Mouse (Mus musculus): ENCODE data around the gene Naa50. TPM values are rescaled to one million over a fixed set of nuclear protein-coding genes. Genes with fewer than 3 reads are reported as not detected.

Gene Naa50
- polyA plus RNA-seq, 1 experiment from 2014 or later = 52.5 TPM

- Histone ChIP-seq H3K27ac (ENCODE audit: low read length) (no peak overlapping the region), H3K4me3 (ENCODE audit: low read depth, low read length) (no peak overlapping the region), H3K27me3 (ENCODE audit: control insufficient read depth, insufficient read depth, low read depth, low read length) (no peaks in the 10 kb centered on the region), H3K9ac (ENCODE audit: low read depth, low read length) (no peak overlapping the region), H3K4me1 (ENCODE audit: control insufficient read depth, low read depth, low read length) (peaks cover 41% of the 10 kb centered on the region), H3K9me3 (replicated peaks; ENCODE audit: control insufficient read depth, low read length) (no peaks in the 10 kb centered on the region), H3K4me2 (ENCODE audit: low read depth, low read length) (no peak overlapping the region), H3K36me3 (ENCODE audit: control insufficient read depth, insufficient read depth) (no peaks in the 10 kb centered on the region)
- WGBS (ENCODE audit: insufficient replicate concordance) = 67% methylated on average over 1 of the region's 1 CpGs
- no peak for ATAC-seq (ENCODE audit: low read depth)
Measured at GRCm38 (mm10) chr16:44178555-44178954, 38.9 kb downstream of the Naa50 start.

- Histone ChIP-seq H3K27me3 (ENCODE audit: control insufficient read depth, insufficient read depth, low read depth, low read length) (no peaks in the 10 kb centered on the region), H3K4me2 (ENCODE audit: low read depth, low read length) (no peak overlapping the region), H3K9me3 (replicated peaks; ENCODE audit: control insufficient read depth, low read length) (no peaks in the 10 kb centered on the region), H3K9ac (ENCODE audit: low read depth, low read length) (no peak overlapping the region), H3K36me3 (ENCODE audit: control insufficient read depth, insufficient read depth) (no peaks in the 10 kb centered on the region), H3K4me3 (ENCODE audit: low read depth, low read length) (no peak overlapping the region), H3K27ac (ENCODE audit: low read length) (no peak overlapping the region), H3K4me1 (ENCODE audit: control insufficient read depth, low read depth, low read length) (peaks cover 11% of the 10 kb centered on the region)
- 73% methylated on average over 1 of the region's 1 CpGs for WGBS (ENCODE audit: insufficient replicate concordance)
- no peak for ATAC-seq (ENCODE audit: low read depth)
Measured at GRCm38 (mm10) chr16:44182597-44182996, 43.0 kb downstream of the Naa50 start.

DNA sequence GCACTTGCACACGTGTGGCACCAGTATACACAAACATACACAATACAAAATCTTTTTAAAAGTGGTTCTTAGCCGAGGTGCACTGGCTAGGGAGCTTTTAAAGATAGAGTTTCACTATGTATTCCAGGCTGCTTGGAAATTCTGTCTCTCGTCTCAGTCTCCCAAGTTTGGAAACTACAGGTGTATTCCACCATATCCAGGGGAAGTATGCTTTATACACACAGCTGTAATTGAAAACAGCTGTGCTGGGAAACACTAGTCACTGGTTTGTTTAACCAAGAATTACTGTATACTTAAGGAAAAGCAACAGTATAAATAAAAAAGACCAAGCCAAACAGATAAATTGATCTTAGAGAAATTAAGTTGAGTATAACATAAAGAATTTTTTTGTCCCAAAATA, 45.1 kb downstream of the Naa50 start:
- H3K9ac ChIP-seq (ENCODE audit: low read depth, low read length) = no peak overlapping the region
- no peak overlapping the region for H3K4me2 ChIP-seq (ENCODE audit: low read depth, low read length)
- WGBS (ENCODE audit: insufficient replicate concordance) = 71% methylated on average over 3 of the region's 3 CpGs
- ATAC-seq (ENCODE audit: low read depth) = no peak
- peaks cover 5% of the 10 kb centered on the region for H3K36me3 ChIP-seq (ENCODE audit: control insufficient read depth, insufficient read depth)
- H3K4me1 ChIP-seq (ENCODE audit: control insufficient read depth, low read depth, low read length) = peaks cover 2% of the 10 kb centered on the region; the same call in 1 of the 2 replicates
- no peaks in the 10 kb centered on the region for H3K27me3 ChIP-seq (ENCODE audit: control insufficient read depth, insufficient read depth, low read depth, low read length)
- H3K27ac ChIP-seq (ENCODE audit: low read length) = no peak overlapping the region
- H3K9me3 ChIP-seq (replicated peaks; ENCODE audit: control insufficient read depth, low read length) = no peaks in the 10 kb centered on the region; the same call in 1 of the 2 replicates
- no peak overlapping the region for H3K4me3 ChIP-seq (ENCODE audit: low read depth, low read length)

GRCm38 (mm10) chr16:44187172-44187571, 47.5 kb downstream of the Naa50 start:
- no peak overlapping the region for H3K4me2 ChIP-seq (ENCODE audit: low read depth, low read length)
- no peak overlapping the region for H3K9ac ChIP-seq (ENCODE audit: low read depth, low read length)
- peaks cover 5% of the 10 kb centered on the region for H3K36me3 ChIP-seq (ENCODE audit: control insufficient read depth, insufficient read depth)
- H3K27me3 ChIP-seq (ENCODE audit: control insufficient read depth, insufficient read depth, low read depth, low read length) = no peaks in the 10 kb centered on the region
- H3K4me1 ChIP-seq (ENCODE audit: control insufficient read depth, low read depth, low read length) = peaks cover 2% of the 10 kb centered on the region; the same call in 1 of the 2 replicates
- no peak overlapping the region for H3K4me3 ChIP-seq (ENCODE audit: low read depth, low read length)
- ATAC-seq (ENCODE audit: low read depth) = no peak
- H3K9me3 ChIP-seq (replicated peaks; ENCODE audit: control insufficient read depth, low read length) = no peaks in the 10 kb centered on the region; the same call in 1 of the 2 replicates
- 85% methylated on average over 4 of the region's 4 CpGs for WGBS (ENCODE audit: insufficient replicate concordance)
- H3K27ac ChIP-seq (ENCODE audit: low read length) = no peak overlapping the region

DNA sequence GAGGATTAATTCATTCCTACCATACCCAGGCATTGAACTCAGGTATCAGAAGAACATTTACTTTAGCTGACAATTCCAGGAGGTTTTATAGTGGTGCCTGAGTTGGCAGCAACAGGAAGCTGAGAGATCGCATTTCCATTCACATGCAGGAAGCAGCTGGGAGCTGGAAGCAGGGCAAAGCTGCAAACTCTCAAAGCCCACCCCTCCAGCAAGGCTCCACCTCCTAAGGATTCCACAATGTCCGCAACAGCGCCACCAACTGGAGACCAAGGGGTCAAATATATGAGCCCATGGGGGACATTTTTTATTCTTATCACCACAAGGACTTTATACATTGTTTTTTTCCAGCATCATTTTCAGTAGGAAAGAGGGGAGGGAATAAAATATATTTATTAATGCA, 49.1 kb downstream of the Naa50 start:
- ATAC-seq (ENCODE audit: low read depth) = no peak
- peaks cover 5% of the 10 kb centered on the region for H3K36me3 ChIP-seq (ENCODE audit: control insufficient read depth, insufficient read depth)
- H3K27ac ChIP-seq (ENCODE audit: low read length) = no peak overlapping the region
- H3K4me2 ChIP-seq (ENCODE audit: low read depth, low read length) = no peak overlapping the region
- no peaks in the 10 kb centered on the region for H3K4me1 ChIP-seq (ENCODE audit: control insufficient read depth, low read depth, low read length)
- H3K4me3 ChIP-seq (ENCODE audit: low read depth, low read length) = no peak overlapping the region
- WGBS (ENCODE audit: insufficient replicate concordance) = 82% methylated on average over 3 of the region's 3 CpGs
- H3K9me3 ChIP-seq (replicated peaks; ENCODE audit: control insufficient read depth, low read length) = no peaks in the 10 kb centered on the region; the same call in 1 of the 2 replicates
- no peak overlapping the region for H3K9ac ChIP-seq (ENCODE audit: low read depth, low read length)
- no peaks in the 10 kb centered on the region for H3K27me3 ChIP-seq (ENCODE audit: control insufficient read depth, insufficient read depth, low read depth, low read length)

DNA sequence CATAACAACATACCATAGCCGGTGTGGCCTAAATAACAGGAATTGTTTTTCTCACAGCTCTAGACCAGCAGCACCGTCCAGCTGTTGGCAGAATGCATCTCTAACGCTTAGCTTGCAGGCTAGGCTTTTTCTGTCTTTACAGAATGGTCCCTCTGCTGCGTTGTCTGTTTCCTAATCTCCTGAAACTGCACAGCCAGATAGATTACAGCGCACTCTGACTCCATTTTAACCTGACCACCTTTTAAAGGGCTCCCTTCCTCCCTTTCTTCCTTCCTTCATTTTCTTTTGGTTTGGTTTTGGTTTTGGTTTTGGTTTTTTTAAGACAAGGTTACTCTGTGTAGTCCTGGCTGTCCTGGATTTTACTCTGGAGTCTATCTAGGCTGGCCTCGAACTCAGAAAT, 50.4 kb downstream of the Naa50 start:
- 51% methylated on average over 6 of the region's 6 CpGs for WGBS (ENCODE audit: insufficient replicate concordance)
- H3K4me1 ChIP-seq (ENCODE audit: control insufficient read depth, low read depth, low read length) = no peaks in the 10 kb centered on the region
- H3K27ac ChIP-seq (ENCODE audit: low read length) = no peak overlapping the region
- peaks cover 5% of the 10 kb centered on the region for H3K36me3 ChIP-seq (ENCODE audit: control insufficient read depth, insufficient read depth)
- no peak for ATAC-seq (ENCODE audit: low read depth)
- no peak overlapping the region for H3K4me2 ChIP-seq (ENCODE audit: low read depth, low read length)
- no peaks in the 10 kb centered on the region for H3K27me3 ChIP-seq (ENCODE audit: control insufficient read depth, insufficient read depth, low read depth, low read length)
- no peak overlapping the region for H3K4me3 ChIP-seq (ENCODE audit: low read depth, low read length)
- no peak overlapping the region for H3K9ac ChIP-seq (ENCODE audit: low read depth, low read length)
- H3K9me3 ChIP-seq (replicated peaks; ENCODE audit: control insufficient read depth, low read length) = no peaks in the 10 kb centered on the region; the same call in 1 of the 2 replicates

DNA sequence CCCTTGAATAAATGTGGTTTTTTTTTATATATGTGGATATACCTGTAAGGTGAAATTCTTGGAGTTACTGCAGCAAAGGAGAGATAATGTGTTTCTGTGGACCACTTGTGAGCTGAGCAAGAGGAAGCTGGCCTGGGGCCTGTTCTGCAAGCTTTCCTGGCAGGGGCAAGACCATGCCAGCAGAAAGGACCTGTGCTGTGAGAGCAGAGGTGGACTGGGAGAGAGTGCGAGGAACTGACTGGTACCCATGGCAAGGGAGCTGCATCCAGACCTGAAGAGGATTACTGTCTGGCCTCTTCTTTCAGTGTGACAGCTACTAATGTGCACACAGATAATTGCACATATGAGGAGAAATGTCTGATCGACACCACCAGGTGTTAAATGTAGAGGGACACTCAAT, 51.3 kb downstream of the Naa50 start:
- no peak for ATAC-seq (ENCODE audit: low read depth)
- Histone ChIP-seq H3K27ac (ENCODE audit: low read length) (no peak overlapping the region), H3K27me3 (ENCODE audit: control insufficient read depth, insufficient read depth, low read depth, low read length) (no peaks in the 10 kb centered on the region), H3K9ac (ENCODE audit: low read depth, low read length) (no peak overlapping the region), H3K4me1 (ENCODE audit: control insufficient read depth, low read depth, low read length) (no peaks in the 10 kb centered on the region), H3K9me3 (replicated peaks; ENCODE audit: control insufficient read depth, low read length) (no peaks in the 10 kb centered on the region; the same call in 1 of the 2 replicates), H3K4me3 (ENCODE audit: low read depth, low read length) (no peak overlapping the region), H3K4me2 (ENCODE audit: low read depth, low read length) (no peak overlapping the region), H3K36me3 (ENCODE audit: control insufficient read depth, insufficient read depth) (peaks cover 5% of the 10 kb centered on the region)
- WGBS (ENCODE audit: insufficient replicate concordance) = 81% methylated on average over 2 of the region's 2 CpGs

DNA sequence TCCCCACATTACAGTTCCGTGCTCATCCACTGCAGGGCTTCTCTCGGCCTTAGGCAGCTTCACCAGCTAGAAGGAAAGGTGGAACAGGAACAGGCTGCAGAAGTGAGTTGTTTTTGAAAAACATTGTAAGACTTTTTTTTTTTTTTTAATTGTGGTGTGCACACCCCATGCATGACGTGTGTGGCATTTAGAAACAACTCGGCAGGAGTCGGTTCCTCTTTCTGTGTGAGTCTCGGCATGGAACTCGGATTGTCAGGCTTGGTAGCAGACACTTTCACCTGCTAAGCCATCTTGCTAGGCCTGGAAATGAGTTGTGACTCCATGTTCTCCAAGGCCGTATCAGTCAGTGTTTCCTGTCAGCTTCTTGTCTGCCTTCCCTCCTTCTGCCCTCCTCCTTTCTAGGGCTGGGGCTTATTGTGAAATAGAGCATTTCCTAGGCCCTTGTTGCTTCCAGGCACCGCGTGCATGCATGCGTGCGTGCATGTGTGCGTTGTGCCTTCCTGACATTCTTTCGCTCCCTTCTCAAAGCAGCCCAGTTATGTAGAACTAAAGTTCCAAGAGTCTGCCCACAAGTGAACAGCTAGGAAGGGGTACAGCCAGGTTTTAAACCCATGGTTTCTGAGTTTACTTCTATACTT, 59.6 kb downstream of the Naa50 start:
- Histone ChIP-seq H3K9me3 (replicated peaks; ENCODE audit: control insufficient read depth, low read length) (no peaks in the 10 kb centered on the region), H3K9ac (ENCODE audit: low read depth, low read length) (no peak overlapping the region), H3K4me1 (ENCODE audit: control insufficient read depth, low read depth, low read length) (no peaks in the 10 kb centered on the region), H3K27ac (ENCODE audit: low read length) (no peak overlapping the region), H3K36me3 (ENCODE audit: control insufficient read depth, insufficient read depth) (peaks cover 8% of the 10 kb centered on the region; the same call in 1 of the 2 replicates), H3K4me3 (ENCODE audit: low read depth, low read length) (no peak overlapping the region), H3K4me2 (ENCODE audit: low read depth, low read length) (no peak overlapping the region), H3K27me3 (ENCODE audit: control insufficient read depth, insufficient read depth, low read depth, low read length) (no peaks in the 10 kb centered on the region)
- WGBS (ENCODE audit: insufficient replicate concordance) = 67% methylated on average over 14 of the region's 14 CpGs
- ATAC-seq (ENCODE audit: low read depth) = no peak

DNA sequence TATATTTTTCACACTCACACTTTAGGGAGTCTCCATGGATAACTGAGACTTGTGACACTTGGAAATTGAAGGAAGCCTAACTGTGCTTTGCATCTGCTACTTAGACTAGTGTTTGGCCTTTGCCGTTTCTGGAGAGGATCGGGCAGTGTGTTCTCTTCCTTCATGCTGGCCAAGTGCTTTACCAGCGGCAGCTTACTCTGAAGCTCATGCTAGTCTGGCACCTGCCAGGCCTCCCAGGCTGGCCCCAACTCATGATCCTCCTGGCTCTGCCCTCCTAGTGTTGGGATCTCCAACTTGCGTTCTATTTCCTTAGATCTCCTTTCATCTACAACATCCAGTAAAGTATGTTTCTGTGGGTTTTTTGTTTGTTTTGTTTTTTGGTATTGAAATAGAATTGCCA, 60.5 kb downstream of the Naa50 start:
- no peak overlapping the region for H3K4me2 ChIP-seq (ENCODE audit: low read depth, low read length)
- 84% methylated on average over 4 of the region's 4 CpGs for WGBS (ENCODE audit: insufficient replicate concordance)
- peaks cover 8% of the 10 kb centered on the region for H3K36me3 ChIP-seq (ENCODE audit: control insufficient read depth, insufficient read depth)
- no peak overlapping the region for H3K4me3 ChIP-seq (ENCODE audit: low read depth, low read length)
- no peak overlapping the region for H3K27ac ChIP-seq (ENCODE audit: low read length)
- H3K9me3 ChIP-seq (replicated peaks; ENCODE audit: control insufficient read depth, low read length) = no peaks in the 10 kb centered on the region
- no peak for ATAC-seq (ENCODE audit: low read depth)
- H3K4me1 ChIP-seq (ENCODE audit: control insufficient read depth, low read depth, low read length) = no peaks in the 10 kb centered on the region
- no peaks in the 10 kb centered on the region for H3K27me3 ChIP-seq (ENCODE audit: control insufficient read depth, insufficient read depth, low read depth, low read length)
- H3K9ac ChIP-seq (ENCODE audit: low read depth, low read length) = no peak overlapping the region

Measured in liver, embryonic 16.5 days (tissue).